Mouse (Mus musculus): ENCODE measurements around the gene Sap30l.

- TF ChIP-seq CTCF (IDR thresholded peaks at IDR 0.05; ENCODE audit: control insufficient read depth, insufficient read depth, low read length): no peak
- TF ChIP-seq POLR2A (IDR thresholded peaks at IDR 0.05; ENCODE audit: borderline replicate concordance, control insufficient read depth, low read depth, low read length): no peak
Measured at GRCm38 (mm10) chr11:57795086-57795485, 6.4 kb upstream of the Sap30l start.

Data from bone marrow, adult 2 months (tissue).